Mouse (Mus musculus) neural tube, embryonic 13.5 days (tissue): ENCODE results near the gene Fbxo45. TPM values are rescaled to one million over a fixed set of nuclear protein-coding genes. Genes with fewer than 3 reads are reported as not detected.
"Not testable (repeated sequence)": the region's sequence is repeated elsewhere in the genome, so short reads cannot be mapped to it uniquely, and the experiment has no call there.

Source experiments
- ATAC-seq: fragments of 200-750 bp; cut with Nextera tagmentation; 2 replicates; pipeline ENCODE4 v1.8.0; 2017; ENCODE audit warnings: low read depth, mild to moderate bottlenecking, moderate TSS enrichment, moderate library complexity
- H3K27ac ChIP-seq: fragments of 300-500 bp; sonication (generic); replicated peaks from 2 replicates; pipeline ENCODE4 v1.5.1; 2015; ENCODE audit warnings: moderate library complexity, mild to moderate bottlenecking, inconsistent platforms
- H3K27me3 ChIP-seq: fragments of 300-500 bp; sonication (generic); 2 replicates; pipeline ENCODE4 v1.6.1; 2015; ENCODE audit warnings: mild to moderate bottlenecking, inconsistent platforms
- H3K36me3 ChIP-seq: fragments of 300-500 bp; sonication (generic); 2 replicates; pipeline ENCODE4 v1.6.1; 2015; ENCODE audit warnings: mild to moderate bottlenecking, inconsistent platforms
- H3K4me1 ChIP-seq: fragments of 300-500 bp; sonication (generic); replicated peaks from 2 replicates; pipeline ENCODE4 v1.6.1; 2015; ENCODE audit warnings: inconsistent platforms
- H3K4me2 ChIP-seq: fragments of 300-500 bp; sonication (generic); 2 replicates; pipeline ENCODE4 v1.6.1; 2015; ENCODE audit warnings: inconsistent platforms, mild to moderate bottlenecking, moderate library complexity
- H3K4me3 ChIP-seq: fragments of 300-500 bp; sonication (generic); 2 replicates; pipeline ENCODE4 v1.5.1; 2015; ENCODE audit warnings: mild to moderate bottlenecking, inconsistent platforms
- H3K9ac ChIP-seq: fragments of 300-500 bp; sonication (generic); 2 replicates; pipeline ENCODE4 v1.6.1; 2015; ENCODE audit warnings: moderate library complexity, mild to moderate bottlenecking, inconsistent platforms
- H3K9me3 ChIP-seq: fragments of 300-500 bp; sonication (generic); 2 replicates; pipeline ENCODE4 v1.6.1; 2016; ENCODE audit warnings: inconsistent platforms
- WGBS: fragments of 180-500 bp; shearing (Covaris S2); methylation state at CpG from one replicate; pipeline ENCODE4 v1.1.7; 2015; 5-methylcytosine and 5-hydroxymethylcytosine counted together
- polyA plus RNA-seq: library from polyadenylated mRNA; unstranded; fragments of >200 nt; fragmentation: Nextera tagmentation; extraction: Ambion mirVana; gene quantifications from 2 replicates; pipeline ENCODE4 v1.2.1, GENCODE M21; 2015

The Fbxo45 gene
- polyA plus RNA-seq, 1 experiment from 2014 or later: 18.4 TPM

DNA sequence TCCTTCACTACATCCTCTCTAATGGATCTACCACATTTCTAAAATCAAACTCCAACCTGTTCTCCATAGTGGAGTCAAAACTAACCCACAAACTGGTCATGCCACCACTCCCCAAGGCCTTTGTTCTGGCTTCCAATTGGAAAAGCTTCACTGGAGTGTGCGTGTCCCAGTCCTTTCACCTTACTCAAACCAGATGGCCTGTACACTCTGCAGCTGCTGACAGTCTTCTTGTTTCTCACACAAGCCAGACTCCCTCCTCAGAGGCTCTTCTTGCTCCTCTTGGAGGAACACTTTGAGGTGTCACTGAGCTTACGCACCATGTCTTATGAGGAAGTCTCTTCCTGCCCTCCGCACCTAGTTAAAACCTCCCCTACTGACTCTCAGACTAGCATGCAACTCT, 3.1 kb downstream of the Fbxo45 start:
- peaks cover 42% of the 10 kb centered on the region for H3K4me1 ChIP-seq
- ATAC-seq: no peak
- H3K9ac ChIP-seq: 0 out of 2 replicates have a peak overlapping the region, but pooled peaks have one; percentile 19
- H3K27ac ChIP-seq: no peak overlapping the region
- peaks cover 8% of the 10 kb centered on the region; the same call in 1 of the 2 replicates for H3K36me3 ChIP-seq
- no peaks in the 10 kb centered on the region for H3K27me3 ChIP-seq
- no peak overlapping the region for H3K4me2 ChIP-seq
- H3K9me3 ChIP-seq: no peaks in the 10 kb centered on the region
- H3K4me3 ChIP-seq: no peak overlapping the region
- 91% methylated on average over 3 of the region's 3 CpGs for WGBS

DNA sequence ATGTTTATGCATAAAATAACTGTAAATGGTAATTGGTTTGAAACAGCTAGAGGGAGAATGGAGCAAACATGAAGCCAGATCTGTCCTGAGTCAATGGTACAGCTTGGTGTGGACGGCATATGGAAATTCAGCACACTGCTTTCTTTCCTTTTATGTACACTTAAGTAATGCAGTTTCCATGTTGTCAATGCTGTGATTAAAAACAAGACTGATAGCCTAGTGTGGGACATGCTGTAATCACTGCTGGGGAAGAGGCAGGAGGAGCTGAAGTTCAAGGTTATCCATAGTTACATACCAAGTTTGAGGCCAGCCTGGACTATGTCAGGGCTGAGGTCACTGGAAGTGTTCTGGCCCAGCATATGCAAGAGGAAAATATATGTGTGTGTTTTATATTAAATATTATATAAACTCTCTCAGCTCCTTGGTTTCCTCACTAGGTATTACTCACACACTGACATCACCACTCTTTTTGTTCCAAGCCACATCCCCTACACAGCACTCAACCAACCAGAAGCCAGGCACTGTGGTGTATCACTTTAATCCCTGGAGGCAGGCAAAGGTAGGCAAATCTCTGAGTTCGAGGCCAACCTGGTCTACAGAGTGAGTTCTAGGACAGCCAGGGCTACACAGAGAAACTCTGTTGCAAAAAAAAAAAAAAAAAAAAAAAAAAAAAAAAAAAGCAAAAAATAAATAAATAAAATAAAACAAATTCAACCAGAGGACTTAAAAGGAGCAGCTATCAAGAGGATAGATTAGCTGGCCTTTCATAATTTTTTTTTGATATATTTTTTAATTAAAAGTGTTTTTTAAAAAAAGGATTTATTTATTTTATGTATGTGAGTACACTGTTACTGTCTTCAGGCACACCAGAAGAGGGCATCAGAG, 7.3 kb downstream of the Fbxo45 start:
- Histone ChIP-seq H3K4me2 (no peak overlapping the region), H3K4me3 (no peak overlapping the region), H3K27ac (no peak overlapping the region), H3K9ac (no peak overlapping the region), H3K9me3 (no peaks in the 10 kb centered on the region), H3K36me3 (peaks cover 31% of the 10 kb centered on the region), H3K4me1 (peaks cover 16% of the 10 kb centered on the region), H3K27me3 (no peaks in the 10 kb centered on the region)
- ATAC-seq: no peak
- WGBS: 87% methylated on average over 2 of the region's 2 CpGs

GRCm38 (mm10) chr16:32237930-32238680, 8.9 kb downstream of the Fbxo45 start:
- no peak overlapping the region for H3K9ac ChIP-seq
- no peaks in the 10 kb centered on the region for H3K27me3 ChIP-seq
- H3K27ac ChIP-seq: no peak overlapping the region
- no peaks in the 10 kb centered on the region for H3K9me3 ChIP-seq
- 94% methylated on average over 19 of the region's 19 CpGs for WGBS
- ATAC-seq: no peak
- no peak overlapping the region for H3K4me3 ChIP-seq
- 0 out of 2 replicates have a peak, but pooled peaks cover 2% of the 10 kb centered on the region for H3K4me1 ChIP-seq
- no peak overlapping the region for H3K4me2 ChIP-seq
- H3K36me3 ChIP-seq: peaks cover 46% of the 10 kb centered on the region

DNA sequence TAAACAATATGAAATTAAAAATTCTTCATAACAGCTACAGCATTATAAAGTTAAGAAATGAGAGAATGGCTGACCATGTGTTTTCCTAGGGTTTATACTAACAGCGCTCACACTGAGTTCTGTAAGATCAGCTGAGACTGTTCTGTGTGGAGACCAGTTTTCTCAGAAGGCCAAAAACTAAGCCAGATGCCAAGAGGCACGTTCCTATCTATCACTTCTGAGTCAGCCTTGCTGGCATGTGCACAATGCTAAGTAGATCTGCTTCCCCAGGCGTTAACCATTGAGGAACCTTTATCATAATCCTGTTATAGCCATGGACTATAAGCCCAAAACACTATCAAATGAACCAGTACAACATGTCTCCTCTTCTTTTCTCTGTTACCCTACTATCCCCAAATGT, 14.9 kb downstream of the Fbxo45 start:
- 96% methylated on average over 3 of the region's 3 CpGs for WGBS
- not testable (repeated sequence) for H3K4me3 ChIP-seq, ATAC-seq, H3K4me2 ChIP-seq, H3K4me1 ChIP-seq, H3K9me3 ChIP-seq, H3K9ac ChIP-seq, H3K27ac ChIP-seq, H3K27me3 ChIP-seq
- peaks cover 41% of the 10 kb centered on the region for H3K36me3 ChIP-seq

DNA sequence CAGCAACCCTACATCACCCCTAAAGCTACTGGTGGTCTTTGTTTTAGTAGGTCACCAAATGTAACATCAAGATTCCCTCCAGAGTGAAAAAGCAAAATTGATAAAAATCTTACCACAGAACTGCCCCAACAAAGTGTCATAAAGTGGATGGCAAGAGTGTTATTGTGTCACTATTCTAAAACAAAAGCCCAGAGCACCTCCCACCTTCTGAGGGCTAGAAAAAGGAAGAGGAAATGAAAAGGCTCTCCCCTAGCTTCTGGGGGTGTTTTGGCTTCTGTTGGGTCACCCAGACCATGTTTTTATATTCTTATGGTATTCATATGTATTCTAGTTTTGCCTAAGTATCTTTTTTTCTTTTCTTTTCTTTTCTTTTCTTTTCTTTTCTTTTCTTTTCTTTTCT, 24.6 kb downstream of the Fbxo45 start:
- no peak overlapping the region for H3K4me3 ChIP-seq
- H3K36me3 ChIP-seq: no peaks in the 10 kb centered on the region
- H3K9ac ChIP-seq: no peak overlapping the region
- no peak overlapping the region for H3K4me2 ChIP-seq
- ATAC-seq: no peak
- no peaks in the 10 kb centered on the region for H3K27me3 ChIP-seq
- H3K27ac ChIP-seq: no peak overlapping the region
- no peaks in the 10 kb centered on the region for H3K4me1 ChIP-seq
- no peaks in the 10 kb centered on the region for H3K9me3 ChIP-seq

GRCm38 (mm10) chr16:32221803-32222202, 25.2 kb downstream of the Fbxo45 start:
- ATAC-seq: no peak
- no peak overlapping the region for H3K27ac ChIP-seq
- no peaks in the 10 kb centered on the region for H3K9me3 ChIP-seq
- no peaks in the 10 kb centered on the region for H3K4me1 ChIP-seq
- no peak overlapping the region for H3K4me3 ChIP-seq
- no peak overlapping the region for H3K4me2 ChIP-seq
- H3K36me3 ChIP-seq: no peaks in the 10 kb centered on the region
- no peak overlapping the region for H3K9ac ChIP-seq
- no peaks in the 10 kb centered on the region for H3K27me3 ChIP-seq
- WGBS: 84% methylated on average over 4 of the region's 4 CpGs

DNA sequence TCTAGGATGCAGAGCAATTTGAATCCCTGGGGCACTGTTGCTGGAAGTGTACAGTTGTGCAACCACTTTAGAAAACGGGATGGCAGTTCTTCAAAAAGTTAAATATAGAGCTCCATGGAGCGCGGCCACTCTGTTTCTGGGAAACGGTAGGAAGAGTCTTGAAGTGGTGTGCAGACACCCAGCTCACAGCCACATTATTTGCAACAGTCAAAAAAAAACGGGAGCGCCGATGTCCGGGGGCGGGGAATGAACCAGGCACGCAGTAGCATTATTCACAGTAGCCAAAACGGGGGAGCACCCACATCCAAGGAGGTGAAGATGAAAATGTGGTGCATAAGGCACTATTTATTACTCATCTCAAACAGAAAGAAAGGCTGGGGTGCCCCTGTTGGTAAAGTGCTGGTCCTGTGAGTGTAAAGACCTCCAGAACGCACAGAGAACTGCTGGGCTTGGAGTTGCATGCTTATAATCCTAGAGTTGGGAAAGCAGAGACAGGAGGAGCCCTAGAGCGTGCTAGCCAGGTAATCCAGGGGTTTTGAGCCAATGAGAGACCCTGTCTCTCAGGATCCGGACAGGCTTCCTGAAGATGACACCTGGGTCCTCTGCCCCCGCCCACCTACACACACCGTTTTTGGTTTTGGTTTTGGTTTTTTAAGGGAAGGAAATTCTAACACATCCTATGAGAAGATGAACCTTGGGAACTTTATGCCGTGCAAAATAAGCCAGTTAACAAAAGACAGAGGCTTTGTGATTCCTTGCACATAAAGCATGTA, 32.0 kb downstream of the Fbxo45 start:
- no peak overlapping the region for H3K4me3 ChIP-seq
- H3K4me2 ChIP-seq: no peak overlapping the region
- no peak for ATAC-seq

DNA sequence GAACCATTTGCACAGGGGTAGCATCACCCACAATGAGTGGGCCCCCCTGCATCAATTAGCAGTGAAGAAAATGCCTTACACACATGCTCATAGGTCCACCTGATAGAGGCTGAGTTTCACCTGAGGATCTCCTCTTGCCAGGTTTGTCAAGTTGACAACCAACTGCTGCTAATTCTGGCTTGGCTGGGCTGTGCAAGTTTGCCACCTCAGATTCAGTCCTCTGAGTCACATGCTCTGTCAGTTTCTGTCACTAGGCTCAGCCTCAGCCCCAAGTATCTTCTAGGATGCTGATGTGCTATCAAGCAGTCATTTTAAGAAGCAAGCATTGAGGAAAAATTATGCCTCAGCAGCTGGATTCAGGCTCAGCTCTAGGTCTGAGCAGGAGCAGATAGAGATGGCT, 32.8 kb downstream of the Fbxo45 start:
- H3K27me3 ChIP-seq: no peaks in the 10 kb centered on the region
- H3K36me3 ChIP-seq: no peaks in the 10 kb centered on the region
- no peak overlapping the region for H3K4me2 ChIP-seq
- no peak for ATAC-seq
- H3K27ac ChIP-seq: no peak overlapping the region
- H3K9me3 ChIP-seq: 0 out of 2 replicates have a peak, but pooled peaks cover 2% of the 10 kb centered on the region
- H3K4me3 ChIP-seq: no peak overlapping the region
- H3K4me1 ChIP-seq: no peaks in the 10 kb centered on the region
- no peak overlapping the region for H3K9ac ChIP-seq

More for the DNA sequence above, 32.0 kb downstream of the Fbxo45 start:
- H3K27me3 ChIP-seq: no peaks in the 10 kb centered on the region
- no peaks in the 10 kb centered on the region for H3K36me3 ChIP-seq
- no peaks in the 10 kb centered on the region for H3K4me1 ChIP-seq
- 83% methylated on average over 17 of the region's 17 CpGs for WGBS
- H3K9ac ChIP-seq: no peak overlapping the region
- H3K27ac ChIP-seq: no peak overlapping the region
- H3K9me3 ChIP-seq: no peaks in the 10 kb centered on the region

DNA sequence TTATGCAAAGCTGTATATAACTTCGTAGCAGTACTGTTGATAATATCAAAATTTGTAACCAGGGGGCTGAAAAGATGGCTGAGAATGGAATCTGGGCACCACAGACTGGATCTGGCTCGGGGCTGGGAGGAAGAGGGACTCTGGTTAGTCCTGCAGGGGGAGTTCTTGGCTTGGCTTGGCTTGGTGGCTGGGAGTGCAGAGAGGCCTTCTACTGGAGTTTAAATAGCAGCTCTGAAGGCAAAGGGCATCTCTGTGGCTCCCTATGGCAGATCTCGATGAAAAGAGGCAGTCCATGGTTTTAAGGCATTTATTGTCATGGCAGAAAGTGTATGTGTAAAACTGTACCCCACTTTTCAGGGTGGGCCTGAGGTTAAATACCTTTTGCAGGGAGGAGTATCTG, 42.1 kb downstream of the Fbxo45 start:
- Histone ChIP-seq H3K4me2 (no peak overlapping the region), H3K9me3 (0 out of 2 replicates have a peak, but pooled peaks cover 7% of the 10 kb centered on the region), H3K27ac (no peak overlapping the region), H3K4me1 (peaks cover 6% of the 10 kb centered on the region), H3K4me3 (no peak overlapping the region), H3K9ac (no peak overlapping the region), H3K36me3 (no peaks in the 10 kb centered on the region), H3K27me3 (peaks cover 15% of the 10 kb centered on the region; the same call in 1 of the 2 replicates)
- WGBS: 57% methylated on average over 3 of the region's 3 CpGs
- ATAC-seq: no peak

GRCm38 (mm10) chr16:32202681-32203080, 44.3 kb downstream of the Fbxo45 start:
- H3K27me3 ChIP-seq: peaks cover 15% of the 10 kb centered on the region; the same call in 1 of the 2 replicates
- H3K4me1 ChIP-seq: peaks cover 6% of the 10 kb centered on the region
- H3K27ac ChIP-seq: no peak overlapping the region
- H3K9me3 ChIP-seq: 0 out of 2 replicates have a peak, but pooled peaks cover 5% of the 10 kb centered on the region
- no peak overlapping the region for H3K4me3 ChIP-seq
- no peaks in the 10 kb centered on the region for H3K36me3 ChIP-seq
- H3K4me2 ChIP-seq: no peak overlapping the region
- WGBS: 74% methylated on average over 6 of the region's 6 CpGs
- ATAC-seq: no peak
- H3K9ac ChIP-seq: no peak overlapping the region

GRCm38 (mm10) chr16:32201004-32201325, 46.0 kb downstream of the Fbxo45 start:
- Histone ChIP-seq H3K9me3 (0 out of 2 replicates have a peak, but pooled peaks cover 5% of the 10 kb centered on the region), H3K4me2 (peak overlapping the region; percentile 44), H3K9ac (peak overlapping the region; percentile 45; the same call in 1 of the 2 replicates), H3K4me3 (peak overlapping the region; percentile 15), H3K4me1 (peaks cover 6% of the 10 kb centered on the region), H3K36me3 (no peaks in the 10 kb centered on the region), H3K27ac (peak overlapping the region; percentile 75), H3K27me3 (peaks cover 15% of the 10 kb centered on the region; the same call in 1 of the 2 replicates)
- ATAC-seq: peak; percentile 43
- 29% methylated on average over 9 of the region's 9 CpGs for WGBS
